Mouse (Mus musculus): Measurements from ENCODE around the gene Fam208b. TPM values are rescaled to one million over a fixed set of nuclear protein-coding genes. Genes with fewer than 3 reads are reported as not detected.

The Fam208b gene
- total and polyA plus RNA-seq, 3 experiments, result 12.5 to 28.1 (median 26.4) TPM

GRCm38 (mm10) chr13:3635076-3635475 is 24.2 kb upstream of the Fam208b start:
- H3K9ac ChIP-seq (ENCODE audit: insufficient read depth, low read depth), result no peak overlapping the region
- no peaks in the 10 kb centered on the region for H3K79me2 ChIP-seq (replicated peaks; ENCODE audit: control insufficient read depth, extremely low read depth, insufficient read depth, poor library complexity, severe bottlenecking)
- H3K4me1 ChIP-seq (ENCODE audit: control insufficient read depth in 1 of 2, insufficient read depth in 2 of 2), result peaks cover 4 to 15% of the 10 kb centered on the region in 2 experiments; a peak in 3 of 4 replicates
- H3K4me3 ChIP-seq (replicated peaks in 1 of 3; ENCODE audit: low read depth in 2 of 3, low read length in 2 of 3, poor library complexity in 1 of 3), result no peak overlapping the region
- H3K4me2 ChIP-seq (ENCODE audit: insufficient read depth, low read depth, poor library complexity, severe bottlenecking), result no peak overlapping the region
- H3K36me3 ChIP-seq (replicated peaks in 1 of 2; ENCODE audit: control insufficient read depth in 1 of 2, insufficient read depth in 1 of 2, low read length in 1 of 2), result no peaks in the 10 kb centered on the region
- dilution Hi-C loops (cut with MboI; ENCODE audit: extremely low pct_ligation_motif_present, extremely low pct_unique_long_range_greater_than_20kb, low sequenced_read_pairs), result no loop called here
- H3K27ac ChIP-seq (ENCODE audit: insufficient read depth, low read depth), result no peak overlapping the region
- no peak for TF ChIP-seq TBP (conservative IDR thresholded peaks at IDR 0.05; ENCODE audit: low read depth, low read length)
- TF ChIP-seq MEF2A (IDR thresholded peaks at IDR 0.05; ENCODE audit: borderline replicate concordance, low read depth, low read length), result no peak
- DNase-seq (ENCODE audit: extremely low read depth), result no peak
- peaks cover 7% of the 10 kb centered on the region for H3K9me3 ChIP-seq (replicated peaks; ENCODE audit: low read length)
- peaks cover 14% of the 10 kb centered on the region for H3K27me3 ChIP-seq (replicated peaks)
- in situ Hi-C loops (cut with MboI; ENCODE audit: low pct_ligation_motif_present, low pct_unique_long_range_greater_than_20kb, low sequenced_read_pairs), result no loop called here

GRCm38 (mm10) chr13:3633895-3634811 is 23.2 kb upstream of the Fam208b start, which contains the start of gene Asb13:
Asb13 (plus strand) TSS chr13:3634032.
- peaks cover 19% of the 10 kb centered on the region for H3K27me3 ChIP-seq (replicated peaks)
- no peaks in the 10 kb centered on the region for H3K36me3 ChIP-seq (replicated peaks in 1 of 2; ENCODE audit: control insufficient read depth in 1 of 2, insufficient read depth in 1 of 2, low read length in 1 of 2)
- peak within 1 kb of the TSS; percentile 62 to 88 (median 74) for H3K4me3 ChIP-seq (replicated peaks in 1 of 3; ENCODE audit: low read depth in 2 of 3, low read length in 2 of 3, poor library complexity in 1 of 3)
- peak within 1 kb of the TSS; percentile 72 for H3K4me2 ChIP-seq (ENCODE audit: insufficient read depth, low read depth, poor library complexity, severe bottlenecking)
- H3K27ac ChIP-seq (ENCODE audit: insufficient read depth, low read depth), result no peak within 1 kb of the TSS
- peaks cover 4 to 15% of the 10 kb centered on the region in 2 experiments; a peak in 3 of 4 replicates for H3K4me1 ChIP-seq (ENCODE audit: control insufficient read depth in 1 of 2, insufficient read depth in 2 of 2)
- dilution Hi-C loops (cut with MboI; ENCODE audit: extremely low pct_ligation_motif_present, extremely low pct_unique_long_range_greater_than_20kb, low sequenced_read_pairs) (no loop called here), in situ Hi-C loops (cut with MboI; ENCODE audit: low pct_ligation_motif_present, low pct_unique_long_range_greater_than_20kb, low sequenced_read_pairs) (no loop called here)
- H3K9me3 ChIP-seq (replicated peaks; ENCODE audit: low read length), result peaks cover 7% of the 10 kb centered on the region
- H3K79me2 ChIP-seq (replicated peaks; ENCODE audit: control insufficient read depth, extremely low read depth, insufficient read depth, poor library complexity, severe bottlenecking), result no peaks in the 10 kb centered on the region
- DNase-seq (ENCODE audit: extremely low read depth), result peak; percentile 81
- peak within 1 kb of the TSS; percentile 73 for H3K9ac ChIP-seq (ENCODE audit: insufficient read depth, low read depth)
- TF ChIP-seq PAX5 (IDR thresholded peaks at IDR 0.05; ENCODE audit: low read length) (no peak), HCFC1 (IDR thresholded peaks at IDR 0.05; ENCODE audit: low read depth, low read length) (peak; percentile 85), ZMIZ1 (IDR thresholded peaks at IDR 0.05; ENCODE audit: low read depth, low read length) (peak; percentile 57; the same call in 1 of the 2 replicates), IRF4 (IDR thresholded peaks at IDR 0.05; ENCODE audit: low read depth, low read length) (no peak; the same call in 1 of the 2 replicates), ZNF384 (IDR thresholded peaks at IDR 0.05; ENCODE audit: low read depth, low read length) (no peak), TBP (conservative IDR thresholded peaks at IDR 0.05; ENCODE audit: low read depth, low read length) (0 out of 2 replicates have a peak, but pooled peaks have one; percentile 14), ZKSCAN1 (IDR thresholded peaks at IDR 0.05; ENCODE audit: borderline replicate concordance, low read depth, low read length) (no peak), MXI1 (IDR thresholded peaks at IDR 0.05; ENCODE audit: low read depth, low read length) (peak; percentile 88), NELFE (IDR thresholded peaks at IDR 0.05; ENCODE audit: low read depth, low read length) (0 out of 2 replicates have a peak, but pooled peaks have one; percentile 41), ZC3H11A (IDR thresholded peaks at IDR 0.05; ENCODE audit: low read depth, low read length) (no peak), ELF1 (IDR thresholded peaks at IDR 0.05; ENCODE audit: low read depth, low read length) (0 out of 2 replicates have a peak, but pooled peaks have one; percentile 35), NRF1 (IDR thresholded peaks at IDR 0.05; ENCODE audit: low read depth, low read length) (peak; percentile 46; the same call in 1 of the 2 replicates), MAX (IDR thresholded peaks at IDR 0.05; ENCODE audit: low read length) (peak; percentile 80), KAT2A (IDR thresholded peaks at IDR 0.05; ENCODE audit: insufficient replicate concordance, low read length) (peak; percentile 66; the same call in 1 of the 2 replicates), USF1 (IDR thresholded peaks at IDR 0.05; ENCODE audit: low read depth, low read length) (no peak; the same call in 1 of the 2 replicates), JUN (IDR thresholded peaks at IDR 0.05; ENCODE audit: insufficient read depth, low read depth, low read length) (no peak), MEF2A (IDR thresholded peaks at IDR 0.05; ENCODE audit: borderline replicate concordance, low read depth, low read length) (peak; percentile 49), POLR2A (IDR thresholded peaks at IDR 0.05; ENCODE audit: low read depth, low read length) (peak; percentile 64), MYC (IDR thresholded peaks at IDR 0.05; ENCODE audit: low read depth, low read length) (peak; percentile 69; the same call in 1 of the 2 replicates), CHD1 (IDR thresholded peaks at IDR 0.05; ENCODE audit: low read depth, low read length) (no peak), EP300 (IDR thresholded peaks at IDR 0.05; ENCODE audit: low read length) (no peak), JUND (conservative IDR thresholded peaks at IDR 0.05; ENCODE audit: low read depth, low read length) (no peak), ETS1 (conservative IDR thresholded peaks at IDR 0.05; ENCODE audit: low read depth, low read length) (peak; percentile 81), RCOR1 (conservative IDR thresholded peaks at IDR 0.05; ENCODE audit: low read depth, low read length) (no peak), E2F4 (IDR thresholded peaks at IDR 0.05; ENCODE audit: insufficient replicate concordance, low read depth, low read length) (no peak), POLR2AphosphoS2 (IDR thresholded peaks at IDR 0.05; ENCODE audit: low read depth, low read length) (no peak), MAZ (IDR thresholded peaks at IDR 0.05; ENCODE audit: low read depth, low read length) (peak; percentile 55; the same call in 1 of the 2 replicates), CHD2 (IDR thresholded peaks at IDR 0.05; ENCODE audit: low read length) (peak; percentile 37; the same call in 1 of the 2 replicates), TCF12 (IDR thresholded peaks at IDR 0.05; ENCODE audit: low read depth, low read length) (peak; percentile 34; the same call in 1 of the 2 replicates)

Data from CH12.LX (cell line).